Mouse (Mus musculus): ENCODE measurements around the gene Cbln1. TPM values are rescaled to one million over a fixed set of nuclear protein-coding genes. Genes with fewer than 3 reads are reported as not detected.
A peak's percentile ranks its signal among the peaks of the same experiment; 100 is the strongest.

The Cbln1 gene
- polyA plus RNA-seq, 1 experiment: 0.27 TPM

DNA sequence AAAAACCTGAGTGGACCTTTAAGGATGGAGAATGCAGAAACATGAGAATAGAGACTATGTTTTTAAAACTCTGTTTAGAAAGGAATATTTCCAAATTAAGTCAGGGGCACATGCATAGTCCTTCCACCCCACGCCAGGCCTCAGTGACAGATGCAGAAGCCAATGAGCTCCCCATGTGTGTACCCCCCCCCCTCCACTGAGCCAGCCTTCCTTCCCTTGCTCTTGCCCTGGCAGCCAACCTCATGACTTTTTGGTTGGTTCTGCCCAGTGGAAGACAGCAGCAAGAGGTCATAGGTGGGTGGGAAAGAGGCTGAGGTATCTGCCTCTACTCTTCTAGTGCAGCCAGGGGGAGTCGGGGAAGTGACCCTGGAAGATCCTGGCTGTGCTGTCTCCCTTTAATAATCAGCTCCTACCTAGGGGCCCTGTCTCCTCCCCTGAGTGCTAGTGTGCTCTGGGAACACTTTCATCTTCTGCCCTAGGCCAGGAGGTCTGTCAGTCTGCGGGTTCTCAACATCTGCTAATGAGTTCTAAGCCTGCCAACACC, 4.8 kb upstream of the Cbln1 start:
- TF ChIP-seq CTCF (IDR thresholded peaks at IDR 0.05; ENCODE audit: extremely low read depth, insufficient read depth, insufficient read length, insufficient replicate concordance) (no peak), POLR2A (IDR thresholded peaks at IDR 0.05; ENCODE audit: low read depth, low read length) (no peak)
- H3K4me1 ChIP-seq (ENCODE audit: control insufficient read depth, insufficient read depth, insufficient read length): peaks cover 9% of the 10 kb centered on the region; the same call in 1 of the 2 replicates
- H3K27ac ChIP-seq (ENCODE audit: insufficient read depth, low read length): no peak overlapping the region
- H3K36me3 ChIP-seq (ENCODE audit: control insufficient read depth, insufficient read depth, low read length): no peaks in the 10 kb centered on the region
- H3K27me3 ChIP-seq (ENCODE audit: control insufficient read depth, insufficient read depth, low read length): peaks cover 12% of the 10 kb centered on the region
- no peak for DNase-seq (ENCODE audit: low read depth in 1 of 2, low spot score in 2 of 2)
- no peak overlapping the region for H3K4me3 ChIP-seq (ENCODE audit: extremely low read depth, insufficient read depth, insufficient read length)
- 61% methylated on average over 3 of the region's 3 CpGs for WGBS

DNA sequence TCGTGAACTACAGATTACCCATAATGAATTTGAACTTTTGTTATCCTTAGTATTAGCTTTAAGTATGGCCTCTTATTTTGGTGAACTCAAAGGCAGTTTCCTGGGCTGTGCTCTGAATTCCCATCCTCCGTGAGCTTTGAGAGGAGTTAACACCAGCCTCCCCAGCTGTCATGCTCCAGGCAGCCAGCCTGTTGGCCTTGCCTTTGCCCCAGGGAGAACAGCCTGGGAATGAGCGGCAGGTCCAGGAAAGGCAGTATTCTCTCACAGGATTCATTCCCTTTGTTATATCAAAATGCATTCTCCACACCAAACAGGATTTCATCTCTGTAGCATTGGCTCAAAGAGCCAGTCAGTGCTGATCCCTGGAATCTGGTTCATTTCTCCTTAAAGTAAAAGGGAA, 3.1 kb upstream of the Cbln1 start:
- TF ChIP-seq CTCF (IDR thresholded peaks at IDR 0.05; ENCODE audit: extremely low read depth, insufficient read depth, insufficient read length, insufficient replicate concordance): no peak
- TF ChIP-seq POLR2A (IDR thresholded peaks at IDR 0.05; ENCODE audit: low read depth, low read length): no peak
- H3K4me1 ChIP-seq (ENCODE audit: control insufficient read depth, insufficient read depth, insufficient read length): peaks cover 9% of the 10 kb centered on the region; the same call in 1 of the 2 replicates
- DNase-seq (ENCODE audit: low read depth in 1 of 2, low spot score in 2 of 2): no peak
- H3K27me3 ChIP-seq (ENCODE audit: control insufficient read depth, insufficient read depth, low read length): peaks cover 17% of the 10 kb centered on the region
- H3K36me3 ChIP-seq (ENCODE audit: control insufficient read depth, insufficient read depth, low read length): no peaks in the 10 kb centered on the region
- WGBS: 67% methylated on average over 3 of the region's 3 CpGs
- H3K4me3 ChIP-seq (ENCODE audit: extremely low read depth, insufficient read depth, insufficient read length): no peak overlapping the region
- no peak overlapping the region for H3K27ac ChIP-seq (ENCODE audit: insufficient read depth, low read length)

DNA sequence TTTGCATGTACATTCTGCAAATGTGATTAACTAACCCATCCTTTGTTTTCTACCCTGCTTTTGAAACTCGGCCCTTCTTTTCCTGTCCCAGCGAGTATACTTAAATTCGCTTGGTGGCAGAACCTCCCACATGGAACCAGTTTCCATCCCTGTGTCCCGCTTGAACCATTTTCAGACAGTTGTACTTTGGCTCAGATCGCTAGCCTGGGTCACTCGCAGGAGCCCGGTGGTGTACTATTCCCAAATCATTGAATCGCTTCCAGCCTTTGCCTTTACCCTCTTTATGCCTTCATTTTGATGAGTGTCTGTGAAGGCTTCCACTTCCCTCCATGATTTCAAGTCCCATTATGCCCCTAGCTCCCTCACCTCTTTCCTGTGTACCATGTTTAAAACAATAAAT, 2.0 kb upstream of the Cbln1 start:
- no peak for DNase-seq (ENCODE audit: low read depth in 1 of 2, low spot score in 2 of 2)
- H3K27me3 ChIP-seq (ENCODE audit: control insufficient read depth, insufficient read depth, low read length): peaks cover 22% of the 10 kb centered on the region
- no peak overlapping the region for H3K27ac ChIP-seq (ENCODE audit: insufficient read depth, low read length)
- no peak for TF ChIP-seq POLR2A (IDR thresholded peaks at IDR 0.05; ENCODE audit: low read depth, low read length)
- TF ChIP-seq CTCF (IDR thresholded peaks at IDR 0.05; ENCODE audit: extremely low read depth, insufficient read depth, insufficient read length, insufficient replicate concordance): no peak
- WGBS: 69% methylated on average over 8 of the region's 8 CpGs
- H3K36me3 ChIP-seq (ENCODE audit: control insufficient read depth, insufficient read depth, low read length): no peaks in the 10 kb centered on the region
- no peak overlapping the region for H3K4me3 ChIP-seq (ENCODE audit: extremely low read depth, insufficient read depth, insufficient read length)
- peaks cover 9% of the 10 kb centered on the region; the same call in 1 of the 2 replicates for H3K4me1 ChIP-seq (ENCODE audit: control insufficient read depth, insufficient read depth, insufficient read length)

DNA sequence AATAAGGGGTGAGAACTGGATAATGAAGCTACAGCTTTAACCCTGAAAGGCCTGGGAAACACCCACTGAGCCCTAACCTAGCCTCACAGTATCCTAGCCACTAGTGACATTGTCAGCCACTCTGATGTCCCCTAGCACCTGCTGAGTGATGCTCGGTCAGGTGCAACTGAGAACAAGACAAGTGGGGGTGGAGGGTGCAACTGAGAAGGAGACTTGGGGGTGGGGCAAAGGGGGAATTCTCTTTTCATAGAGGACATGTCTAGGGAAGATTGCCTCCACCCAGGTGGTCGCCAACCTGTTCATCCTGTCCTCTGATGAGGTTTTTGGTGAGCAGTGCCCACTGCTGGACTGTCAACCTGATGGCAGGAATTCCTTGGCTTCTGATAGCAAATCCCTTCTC, 1.5 kb upstream of the Cbln1 start:
- Histone ChIP-seq H3K27me3 (ENCODE audit: control insufficient read depth, insufficient read depth, low read length) (peaks cover 22% of the 10 kb centered on the region), H3K4me1 (ENCODE audit: control insufficient read depth, insufficient read depth, insufficient read length) (peaks cover 9% of the 10 kb centered on the region; the same call in 1 of the 2 replicates), H3K4me3 (ENCODE audit: extremely low read depth, insufficient read depth, insufficient read length) (no peak overlapping the region), H3K36me3 (ENCODE audit: control insufficient read depth, insufficient read depth, low read length) (no peaks in the 10 kb centered on the region), H3K27ac (ENCODE audit: insufficient read depth, low read length) (no peak overlapping the region)
- no peak for DNase-seq (ENCODE audit: low read depth in 1 of 2, low spot score in 2 of 2)
- 36% methylated on average over 2 of the region's 2 CpGs for WGBS
- TF ChIP-seq POLR2A (IDR thresholded peaks at IDR 0.05; ENCODE audit: low read depth, low read length) (no peak), CTCF (IDR thresholded peaks at IDR 0.05; ENCODE audit: extremely low read depth, insufficient read depth, insufficient read length, insufficient replicate concordance) (no peak)

DNA sequence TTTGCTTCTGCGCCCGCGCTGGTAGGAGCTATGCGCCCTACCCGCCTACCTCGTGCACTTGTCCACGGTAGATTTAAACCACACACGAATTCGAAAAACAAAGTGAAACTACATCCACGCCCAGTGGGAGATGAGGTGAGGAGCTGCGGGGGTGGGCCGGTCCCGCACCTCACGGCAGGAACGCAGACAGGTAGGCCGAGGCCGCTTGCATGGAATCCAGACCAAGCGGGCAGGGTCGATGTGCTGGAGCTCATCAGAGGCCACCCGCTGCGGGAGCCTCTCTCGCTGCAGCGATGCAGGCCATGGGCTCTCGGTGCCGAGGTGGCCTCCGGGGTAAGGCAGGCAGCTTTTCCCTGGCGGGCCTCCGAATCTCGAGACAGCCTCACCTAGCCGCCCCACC, 905 bp upstream of the Cbln1 start:
- Histone ChIP-seq H3K27ac (ENCODE audit: insufficient read depth, low read length) (no peak overlapping the region), H3K27me3 (ENCODE audit: control insufficient read depth, insufficient read depth, low read length) (peaks cover 22% of the 10 kb centered on the region), H3K4me3 (ENCODE audit: extremely low read depth, insufficient read depth, insufficient read length) (peak overlapping the region; percentile 40; the same call in 1 of the 2 replicates), H3K4me1 (ENCODE audit: control insufficient read depth, insufficient read depth, insufficient read length) (peaks cover 9% of the 10 kb centered on the region; the same call in 1 of the 2 replicates), H3K36me3 (ENCODE audit: control insufficient read depth, insufficient read depth, low read length) (no peaks in the 10 kb centered on the region)
- TF ChIP-seq POLR2A (IDR thresholded peaks at IDR 0.05; ENCODE audit: low read depth, low read length): no peak
- no peak for TF ChIP-seq CTCF (IDR thresholded peaks at IDR 0.05; ENCODE audit: extremely low read depth, insufficient read depth, insufficient read length, insufficient replicate concordance)
- DNase-seq (ENCODE audit: low read depth in 1 of 2, low spot score in 2 of 2): no peak
- WGBS: 4% methylated on average over 30 of the region's 30 CpGs

DNA sequence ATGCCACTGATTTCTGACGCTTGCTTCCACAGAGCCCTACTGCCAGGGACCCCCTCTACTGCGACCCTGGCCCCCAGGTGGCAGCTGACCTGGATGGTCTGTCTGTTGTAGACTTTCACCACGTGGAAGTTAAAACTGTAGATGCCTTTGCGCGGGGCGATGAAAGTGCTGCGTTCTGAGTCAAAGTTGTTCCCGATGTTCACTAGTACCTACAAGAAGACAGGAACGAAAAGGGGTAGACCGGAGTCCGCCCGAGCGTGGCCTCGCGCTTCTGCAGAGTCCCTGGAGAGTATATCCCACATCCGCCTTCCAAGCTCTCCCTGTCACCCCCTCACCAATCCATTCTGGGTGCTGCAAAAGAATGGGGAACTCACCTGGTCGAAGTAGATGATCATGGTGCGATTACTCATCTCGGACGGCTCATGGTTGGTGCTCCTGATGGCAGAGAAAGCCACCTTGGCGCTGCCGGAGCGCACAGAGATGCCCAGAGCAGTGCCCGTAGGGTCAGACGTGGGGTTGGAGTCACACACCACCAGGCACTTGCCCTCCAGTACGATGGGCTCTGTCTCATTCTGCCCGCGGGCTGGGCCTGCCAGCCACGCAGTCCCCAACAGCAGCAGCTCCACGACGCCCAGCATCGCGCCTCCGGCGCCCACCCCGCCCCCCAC, 672 bp downstream of the Cbln1 start:
- H3K27me3 ChIP-seq (ENCODE audit: control insufficient read depth, insufficient read depth, low read length): peaks cover 22% of the 10 kb centered on the region
- H3K4me1 ChIP-seq (ENCODE audit: control insufficient read depth, insufficient read depth, insufficient read length): peaks cover 9% of the 10 kb centered on the region; the same call in 1 of the 2 replicates
- DNase-seq (ENCODE audit: low read depth in 1 of 2, low spot score in 2 of 2): no peak
- no peak for TF ChIP-seq POLR2A (IDR thresholded peaks at IDR 0.05; ENCODE audit: low read depth, low read length)
- TF ChIP-seq CTCF (IDR thresholded peaks at IDR 0.05; ENCODE audit: extremely low read depth, insufficient read depth, insufficient read length, insufficient replicate concordance): no peak
- no peaks in the 10 kb centered on the region for H3K36me3 ChIP-seq (ENCODE audit: control insufficient read depth, insufficient read depth, low read length)
- H3K27ac ChIP-seq (ENCODE audit: insufficient read depth, low read length): no peak overlapping the region
- no peak overlapping the region for H3K4me3 ChIP-seq (ENCODE audit: extremely low read depth, insufficient read depth, insufficient read length)
- WGBS: 7% methylated on average over 36 of the region's 36 CpGs

All from spleen, adult 2 months (tissue).